Mouse (Mus musculus) T-cell, adult 2 months (primary cell): ENCODE data around the gene Arid3c.
"Not testable (repeated sequence)": the region's sequence is repeated elsewhere in the genome, so short reads cannot be mapped to it uniquely, and the experiment has no call there.

ENCODE experiments used
- DNase-seq: peaks from one replicate; pipeline ENCODE4 v3.0.0; 2022; ENCODE audit warnings: low spot score

Arid3c gene

DNA sequence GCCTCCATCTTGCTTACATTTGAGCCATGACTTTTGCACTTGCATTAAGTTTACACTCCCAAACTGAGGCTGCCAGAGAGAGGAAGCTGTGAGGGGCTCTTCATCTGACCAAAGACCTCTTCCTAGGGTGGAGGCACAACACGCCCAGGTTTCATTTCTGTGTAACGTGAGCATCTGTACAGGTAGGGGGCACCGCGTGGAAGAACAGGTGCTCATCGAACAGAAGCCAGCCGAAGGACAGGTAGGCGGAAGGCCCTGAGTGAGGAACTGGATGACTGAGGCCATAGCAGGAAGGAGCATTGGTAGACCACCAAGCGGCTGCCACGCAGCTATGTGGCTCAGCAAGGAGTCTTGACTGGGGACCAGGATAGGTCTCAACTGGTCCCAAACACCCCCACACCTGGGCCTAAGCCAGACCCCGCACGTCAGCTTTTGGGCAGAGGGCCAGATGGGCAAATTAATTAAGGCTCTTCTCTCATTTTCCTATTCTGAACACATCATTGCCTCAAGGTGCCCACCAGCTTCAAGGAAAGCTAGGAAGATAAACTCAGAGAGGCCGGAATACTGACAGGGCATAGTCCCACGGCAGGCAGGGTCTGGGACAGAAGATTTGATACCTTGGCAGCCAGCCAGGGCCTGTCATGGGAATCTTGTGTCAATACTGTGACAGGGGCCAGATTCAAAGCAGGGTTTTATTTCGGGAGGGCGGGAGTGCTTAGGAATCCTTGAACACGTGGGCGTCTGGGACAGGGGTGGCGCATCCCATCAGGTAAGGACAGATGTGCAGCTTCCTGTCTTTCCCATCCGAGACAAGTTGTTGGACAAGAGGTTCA is 24.8 kb downstream of the Arid3c start:
- no peak for DNase-seq

- DNase-seq, result no peak
Observed at GRCm38 (mm10) chr4:41704651-41705050, 26.3 kb downstream of the Arid3c start.

DNA sequence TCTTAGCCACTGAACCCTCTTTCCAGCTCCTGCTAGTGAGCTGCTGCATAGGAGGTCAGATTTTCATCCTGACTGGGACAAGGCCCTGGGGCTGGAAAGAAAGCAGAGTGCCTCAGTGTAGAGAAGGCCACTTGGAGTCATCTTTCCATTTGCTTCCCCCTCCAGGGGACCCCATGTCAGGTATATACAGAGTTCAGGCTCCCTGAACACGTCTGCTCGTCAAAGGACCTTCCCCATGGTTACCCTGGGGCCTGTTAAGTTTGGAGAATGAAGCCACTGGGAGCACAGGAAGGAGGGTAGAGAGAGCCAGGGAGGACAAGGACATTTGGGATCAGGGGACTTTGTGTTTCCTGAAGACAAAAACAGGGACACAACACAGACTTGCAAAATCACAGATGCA is 28.7 kb downstream of the Arid3c start:
- not testable (repeated sequence) for DNase-seq

GRCm38 (mm10) chr4:41700224-41700623 is 30.7 kb downstream of the Arid3c start:
- not testable (repeated sequence) for DNase-seq

- DNase-seq, result not testable (repeated sequence)
Observed at GRCm38 (mm10) chr4:41699783-41700182, 31.2 kb downstream of the Arid3c start, which contains the start of gene Il11ra1. Gene Il11ra1, plus strand, starts transcription at chr4:41699989.

- not testable (repeated sequence) for DNase-seq
Observed at GRCm38 (mm10) chr4:41698421-41699016, 32.4 kb downstream of the Arid3c start.

- DNase-seq, result peak; percentile 67
Observed at GRCm38 (mm10) chr4:41696930-41697841, 33.8 kb downstream of the Arid3c start, which contains the start of gene Cntfr. Gene Cntfr, minus strand, starts transcription at chr4:41697089.

DNA sequence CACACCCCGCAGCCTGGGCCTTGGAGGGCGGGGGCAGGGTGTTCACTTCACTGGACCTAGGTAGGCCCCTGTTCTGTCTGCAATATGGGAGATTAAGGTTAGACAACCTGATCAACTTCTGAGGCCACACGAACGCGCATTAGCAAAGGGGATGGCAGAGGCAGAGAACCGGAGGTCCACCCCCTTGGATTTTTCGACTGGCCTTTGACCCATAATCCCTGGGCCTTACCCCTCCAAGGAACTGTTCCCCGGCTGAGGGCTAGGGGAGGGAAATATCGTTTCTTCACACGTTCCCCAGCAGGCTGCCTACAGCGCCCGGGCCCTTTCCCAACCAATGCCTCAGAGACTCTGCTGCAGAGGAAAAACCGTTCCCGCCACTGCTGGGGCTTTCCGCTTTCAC is 34.5 kb downstream of the Arid3c start:
- DNase-seq, result not testable (repeated sequence)

GRCm38 (mm10) chr4:41695800-41696199 is 35.1 kb downstream of the Arid3c start:
- DNase-seq, result not testable (repeated sequence)

DNA sequence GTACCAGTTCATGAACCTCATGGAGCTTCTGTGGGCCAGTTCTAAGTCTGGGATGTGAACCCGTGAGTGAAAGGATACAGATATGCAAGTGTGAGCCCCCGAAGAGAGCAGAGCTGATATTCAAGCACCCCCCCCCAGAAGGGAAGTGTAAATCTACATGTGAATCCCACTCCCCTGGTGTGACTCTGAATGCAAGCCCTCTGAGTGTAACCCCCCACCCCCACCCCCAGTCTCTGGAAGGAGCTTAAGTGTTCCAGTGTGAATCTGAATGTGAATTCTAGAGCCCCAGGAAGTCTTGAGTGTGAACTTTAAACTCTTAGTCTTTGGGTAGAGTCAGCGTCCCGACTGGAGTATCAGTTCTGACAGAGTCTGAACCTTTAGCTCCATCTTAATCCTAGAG is 37.4 kb downstream of the Arid3c start:
- DNase-seq, result not testable (repeated sequence)

GRCm38 (mm10) chr4:41690014-41690413 is 40.9 kb downstream of the Arid3c start:
- DNase-seq, result not testable (repeated sequence)

- not testable (repeated sequence) for DNase-seq
Observed at GRCm38 (mm10) chr4:41688562-41688961, 42.4 kb downstream of the Arid3c start.

- DNase-seq, result not testable (repeated sequence)
Observed at GRCm38 (mm10) chr4:41685882-41686492, 45.0 kb downstream of the Arid3c start.

DNA sequence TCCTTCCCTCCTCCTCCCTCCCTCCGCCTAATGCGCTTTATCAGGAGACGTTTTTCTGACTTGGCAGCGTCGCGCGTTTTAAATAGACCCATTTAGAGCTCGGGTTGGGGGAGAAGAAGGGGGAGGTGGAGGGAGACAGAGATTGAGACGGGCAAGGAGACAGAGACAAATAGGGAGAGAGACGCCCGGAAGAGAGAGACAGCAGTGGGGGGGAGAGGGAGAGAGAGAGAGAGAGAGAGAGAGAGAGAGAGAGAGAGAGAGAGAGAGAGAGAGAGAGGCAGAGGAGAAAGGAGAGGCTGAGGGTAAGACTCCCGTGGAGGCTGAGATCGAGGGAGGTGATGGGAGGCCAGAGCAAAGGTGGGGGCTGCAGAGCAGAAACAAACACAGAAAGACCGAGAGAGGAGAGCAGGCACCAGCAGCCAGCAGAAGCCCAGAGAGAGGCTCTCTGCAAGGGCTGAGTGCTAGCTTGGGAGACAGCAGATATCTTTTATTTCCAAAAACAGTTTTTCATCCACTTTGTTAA is 46.0 kb downstream of the Arid3c start:
- not testable (repeated sequence) for DNase-seq

DNA sequence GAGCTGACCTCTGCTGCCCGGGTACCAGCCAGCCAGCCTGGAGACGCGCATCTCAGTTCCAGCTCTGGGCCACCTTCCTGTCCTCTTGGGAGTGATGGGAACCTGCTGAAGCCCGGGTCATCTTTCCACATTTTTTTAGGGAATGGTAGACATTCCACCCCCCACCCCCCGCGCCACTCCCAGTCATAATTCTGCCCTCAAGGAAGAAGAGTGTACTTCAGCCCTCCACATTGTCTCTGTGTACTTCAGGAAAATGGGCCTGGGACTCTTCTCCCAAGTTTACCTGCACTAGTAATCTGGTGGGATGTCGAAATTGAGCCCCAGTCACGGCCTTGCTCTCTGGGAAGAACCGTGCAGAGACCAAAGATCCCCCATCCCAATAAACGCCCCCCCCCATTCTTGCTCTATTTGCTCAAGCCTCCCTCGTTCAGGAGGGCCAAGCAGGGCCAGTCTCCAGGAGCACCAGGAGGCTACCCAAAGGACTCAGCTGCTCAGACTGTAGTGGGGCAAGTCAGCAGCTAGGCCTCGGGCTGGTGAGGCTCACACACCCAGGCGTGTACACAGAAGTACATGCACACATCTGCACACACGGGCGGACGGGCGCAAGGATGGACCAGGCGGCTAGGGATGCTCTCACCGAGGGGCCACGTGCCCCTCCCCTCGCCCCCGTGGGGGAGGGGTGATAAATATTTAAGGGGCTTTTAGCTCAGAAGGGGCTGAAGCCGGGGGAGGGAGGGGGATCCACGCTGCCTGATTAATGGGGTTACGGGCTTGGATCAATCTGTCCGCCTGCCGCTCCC is 46.6 kb downstream of the Arid3c start:
- DNase-seq, result not testable (repeated sequence)

DNA sequence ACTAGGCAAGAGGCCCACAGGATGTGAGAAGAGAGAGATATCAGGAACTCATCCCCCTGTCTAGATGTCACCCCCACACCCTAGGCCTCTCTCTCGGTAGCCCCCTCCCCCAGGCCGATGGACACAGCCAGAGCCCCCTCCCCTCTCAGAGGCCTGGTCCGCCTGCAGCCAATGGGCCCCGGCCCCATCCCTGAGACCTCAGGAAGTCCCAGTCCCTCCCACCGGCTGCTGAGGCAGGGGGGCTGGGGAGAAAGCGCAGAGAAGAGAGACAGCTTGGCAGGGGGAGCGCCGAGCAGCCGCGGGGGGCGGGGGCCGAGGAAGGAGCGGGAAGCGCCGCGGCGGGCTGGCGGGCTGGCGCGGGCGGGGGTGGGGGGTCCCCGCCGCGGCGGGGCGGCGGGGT is 47.6 kb downstream of the Arid3c start:
- not testable (repeated sequence) for DNase-seq

GRCm38 (mm10) chr4:41682789-41683188 is 48.2 kb downstream of the Arid3c start:
- DNase-seq, result no peak

GRCm38 (mm10) chr4:41681947-41682346 is 49.0 kb downstream of the Arid3c start:
- DNase-seq, result no peak

- no peak for DNase-seq
Observed at GRCm38 (mm10) chr4:41681176-41681575, 49.8 kb downstream of the Arid3c start.

DNA sequence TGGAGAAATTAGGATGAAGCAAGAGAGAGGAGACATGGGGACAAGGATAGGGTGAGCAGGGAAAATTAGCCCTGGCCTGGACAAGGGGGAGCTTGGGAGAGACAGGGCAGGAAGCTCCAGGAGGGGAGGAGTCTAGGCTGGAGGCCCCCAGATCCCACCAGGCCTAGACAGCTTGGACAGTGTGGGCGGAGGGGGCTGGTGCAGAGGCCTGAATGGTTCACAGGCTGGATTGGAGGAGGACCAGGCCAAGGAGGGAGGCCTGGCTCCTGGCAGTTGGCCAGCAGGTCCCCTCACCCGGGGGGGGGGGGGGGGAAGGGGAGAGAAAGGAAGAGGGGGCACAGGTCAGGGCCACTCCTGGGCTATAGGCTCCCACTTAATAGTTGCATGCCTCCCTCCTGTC is 51.7 kb downstream of the Arid3c start:
- DNase-seq, result no peak

DNA sequence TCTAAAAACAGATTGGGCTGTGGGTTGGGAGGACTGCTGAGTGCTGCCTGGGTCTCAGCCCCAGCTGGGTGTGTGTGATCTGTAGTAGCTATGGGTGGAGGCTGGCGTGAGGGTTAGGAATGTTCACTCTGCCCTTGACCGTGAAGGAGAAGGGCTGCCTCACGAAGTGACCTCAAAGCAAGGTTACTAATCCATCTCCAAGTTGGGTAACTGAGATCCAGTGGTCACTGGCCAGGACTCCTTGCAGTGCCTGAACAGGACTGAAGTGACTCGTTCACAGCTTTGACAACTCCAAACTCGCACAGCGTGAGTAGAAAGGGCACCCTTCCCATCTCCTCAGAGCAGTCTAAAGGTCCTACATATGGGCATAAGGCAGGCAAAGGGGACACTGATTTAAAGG is 52.1 kb downstream of the Arid3c start:
- no peak for DNase-seq
